Mouse (Mus musculus): ENCODE results near the gene Rassf8.
A peak's percentile ranks its signal among the peaks of the same experiment; 100 is the strongest.

The Rassf8 gene

DNA sequence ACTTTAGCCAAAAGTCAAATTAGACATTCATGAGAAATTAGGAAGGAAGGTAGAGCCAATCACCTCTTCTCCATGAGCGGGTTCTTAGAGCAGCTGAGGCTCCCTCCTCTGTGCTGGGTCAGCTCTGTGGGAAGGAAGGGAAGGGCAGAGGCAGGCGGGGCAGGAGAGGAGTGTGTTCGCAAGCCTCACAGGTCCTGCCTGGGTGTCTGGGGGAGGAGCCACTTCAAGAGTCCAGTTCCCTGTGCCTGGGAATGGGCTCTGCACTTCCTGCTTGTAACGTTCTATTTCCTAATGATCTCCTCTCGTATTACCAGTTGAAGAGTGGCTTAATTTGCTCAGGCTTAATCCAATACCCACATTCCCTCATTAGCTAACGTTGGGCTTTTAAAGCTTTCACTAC lies 32.8 kb downstream of the Rassf8 start:
- DNase-seq = peak; percentile 47

DNA sequence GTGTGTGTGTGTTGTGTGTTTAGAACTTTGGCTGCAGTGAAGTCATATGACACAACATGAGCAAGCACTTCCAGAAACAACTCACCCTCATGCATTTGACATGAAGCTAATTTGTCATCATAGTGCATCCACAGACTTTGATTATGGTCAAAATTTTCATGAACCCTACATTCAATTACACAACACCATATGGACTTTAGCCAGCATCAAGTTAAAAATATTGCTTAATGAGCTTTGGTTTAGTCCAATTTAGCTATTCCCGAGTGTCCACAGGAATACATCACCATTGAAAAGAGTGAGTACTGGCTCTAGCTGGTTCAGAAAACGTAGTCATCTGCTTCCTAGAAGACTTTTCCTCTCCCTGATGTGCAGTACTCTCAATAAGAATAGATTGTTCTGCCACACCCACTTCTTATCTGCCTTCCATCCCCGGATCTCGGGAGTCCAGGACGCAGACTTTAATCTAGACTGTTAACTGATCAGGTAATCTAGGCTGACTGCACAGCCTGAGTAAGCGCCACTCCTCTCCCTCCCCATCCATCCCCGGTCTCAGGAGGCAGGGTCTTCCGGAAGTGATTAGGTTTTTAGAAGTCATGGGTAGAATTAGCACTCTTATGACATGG lies 33.7 kb downstream of the Rassf8 start:
- DNase-seq = no peak

- DNase-seq = no peak
Measured at GRCm38 (mm10) chr6:145781256-145781655, 34.7 kb downstream of the Rassf8 start.

- no peak for DNase-seq
Measured at GRCm38 (mm10) chr6:145781966-145782365, 35.4 kb downstream of the Rassf8 start.

DNA sequence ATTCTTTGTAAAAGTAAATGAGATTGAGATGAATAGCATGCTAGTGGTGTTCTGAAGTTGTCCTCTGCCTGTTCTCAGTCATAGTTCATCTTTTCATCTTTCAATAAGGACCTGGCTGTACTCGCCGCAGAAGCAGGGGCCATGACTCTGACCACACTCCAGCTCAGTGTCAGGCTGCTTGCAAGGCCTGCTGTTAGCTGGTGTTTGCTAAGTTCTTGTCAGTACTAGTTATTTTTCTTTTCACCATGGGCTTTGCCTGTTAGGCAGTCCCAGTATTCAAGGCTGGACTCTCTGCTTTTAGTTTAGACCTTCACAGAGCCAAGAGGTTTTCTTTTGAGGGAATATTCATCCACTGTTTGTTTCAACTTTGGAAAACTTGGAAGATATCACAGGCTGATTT lies 40.8 kb downstream of the Rassf8 start:
- DNase-seq = no peak

- no peak for DNase-seq
Measured at GRCm38 (mm10) chr6:145789738-145790137, 43.2 kb downstream of the Rassf8 start.

- no peak for DNase-seq
Measured at GRCm38 (mm10) chr6:145792373-145792772, 45.8 kb downstream of the Rassf8 start.

GRCm38 (mm10) chr6:145793109-145793593 lies 46.6 kb downstream of the Rassf8 start:
- DNase-seq = peak; percentile 67

GRCm38 (mm10) chr6:145794671-145795070 lies 48.1 kb downstream of the Rassf8 start:
- DNase-seq = no peak

DNA sequence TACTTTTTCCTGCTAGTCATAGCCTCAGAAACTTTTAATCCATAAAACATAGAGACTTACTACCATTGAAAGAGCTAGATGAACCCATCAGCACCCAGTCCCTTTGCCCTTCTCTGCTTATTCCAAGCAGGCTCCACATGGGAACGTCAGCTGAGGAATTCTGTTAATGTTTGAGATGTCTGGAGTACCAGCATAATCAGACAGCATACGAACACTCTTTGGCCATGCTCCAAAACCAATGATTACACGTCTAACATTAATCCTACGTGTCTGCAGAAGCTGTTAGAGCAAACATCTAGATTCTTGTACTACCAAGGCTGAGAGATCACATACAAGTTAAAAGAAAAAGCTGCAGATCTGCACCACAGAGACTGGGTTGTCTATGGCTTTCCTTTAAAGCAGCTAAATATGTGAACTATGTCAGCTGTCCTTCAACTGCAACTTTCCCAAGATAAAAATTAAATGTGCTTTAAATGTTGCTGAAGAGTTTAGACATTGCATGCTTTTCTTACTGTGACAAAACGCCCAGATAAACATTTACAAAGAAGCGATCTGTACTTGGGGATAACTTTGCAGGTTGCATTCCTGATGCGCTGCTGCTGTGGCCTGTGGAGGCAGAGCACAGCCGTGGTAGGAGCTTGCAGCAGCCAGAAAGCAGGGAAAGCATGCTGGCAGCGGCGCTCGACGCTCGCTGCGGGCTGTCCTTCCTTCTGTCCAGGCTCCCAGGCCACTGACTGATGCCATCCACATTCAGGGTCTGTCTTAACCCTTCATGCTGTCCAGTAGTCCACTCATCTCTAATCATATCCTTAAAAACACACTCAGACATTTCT lies 49.9 kb downstream of the Rassf8 start:
- DNase-seq = no peak

DNA sequence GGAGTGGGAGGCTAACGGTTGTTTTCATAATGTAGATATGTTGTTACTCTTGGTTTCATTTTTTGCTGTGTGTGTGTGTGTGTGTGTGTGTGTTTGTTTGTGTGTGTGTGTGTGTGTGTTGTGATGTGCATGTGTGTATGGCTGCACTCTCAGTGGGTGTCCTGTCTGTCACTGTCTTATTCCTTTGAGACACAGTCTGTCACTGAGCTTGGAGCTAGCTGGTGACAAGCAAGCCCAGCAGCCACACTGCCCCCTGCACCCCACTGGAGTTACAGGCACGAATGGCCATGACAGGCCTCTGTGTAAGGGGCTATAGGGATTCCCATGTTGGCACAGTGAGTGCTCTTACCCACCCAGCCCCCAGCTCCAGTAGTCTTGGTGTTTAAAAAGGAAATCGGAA lies 51.1 kb downstream of the Rassf8 start:
- DNase-seq = no peak

DNA sequence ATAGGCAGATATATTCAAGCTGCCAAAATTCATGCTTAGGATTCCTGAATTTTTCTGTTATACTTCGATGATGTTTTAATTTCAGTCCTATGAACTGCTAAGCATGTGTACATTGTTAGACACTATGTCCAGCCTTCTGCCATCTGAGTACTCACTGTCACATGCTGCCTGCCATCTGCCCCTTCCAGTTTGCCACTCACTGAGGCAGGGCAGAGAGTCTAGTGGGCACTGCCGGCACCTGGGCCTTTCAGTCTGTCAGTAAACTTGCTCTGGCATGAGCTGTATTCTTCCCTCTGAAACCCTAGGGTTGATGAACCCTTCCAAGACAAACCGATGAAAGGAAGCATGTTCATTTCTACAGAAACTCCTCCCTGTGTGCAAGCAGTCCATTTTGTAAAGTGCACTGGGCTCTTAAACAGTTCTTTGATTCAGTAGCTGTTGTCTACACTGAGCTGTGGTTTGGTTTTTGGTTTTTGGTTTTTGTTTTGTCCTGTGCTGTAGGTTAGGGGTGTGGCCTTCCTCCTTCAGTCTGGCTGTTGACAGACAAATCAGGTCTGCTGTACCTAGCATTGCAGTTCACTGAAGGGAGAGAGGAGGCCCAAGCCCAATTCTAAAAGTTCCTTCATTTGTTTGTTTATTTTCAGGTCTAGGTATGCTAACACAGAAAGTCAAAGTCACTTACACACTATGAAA lies 55.4 kb downstream of the Rassf8 start:
- DNase-seq = no peak

- DNase-seq = no peak
Measured at GRCm38 (mm10) chr6:145802881-145803280, 56.3 kb downstream of the Rassf8 start.

DNA sequence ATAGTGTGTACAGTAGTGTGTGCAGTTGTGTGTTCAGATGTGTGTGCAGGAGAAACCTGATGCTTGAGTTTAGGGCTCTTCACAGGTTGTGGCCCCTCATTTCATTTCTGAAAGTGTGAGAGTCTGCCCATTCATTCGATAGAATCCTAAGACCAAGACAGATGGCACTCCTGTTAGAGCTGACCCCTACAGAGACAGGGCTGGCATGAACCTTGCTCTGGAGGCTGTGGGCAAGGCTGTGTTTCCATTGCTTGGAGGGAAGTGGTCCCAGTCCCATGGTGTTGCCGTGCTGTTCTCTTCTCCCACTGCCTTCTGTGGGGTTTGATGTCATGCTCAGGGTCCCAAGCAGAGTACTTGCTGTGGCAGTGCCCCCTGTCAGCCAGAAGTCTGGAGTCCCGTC lies 57.7 kb downstream of the Rassf8 start:
- no peak for DNase-seq

- DNase-seq = no peak
Measured at GRCm38 (mm10) chr6:145806784-145807183, 60.2 kb downstream of the Rassf8 start.

- no peak for DNase-seq
Measured at GRCm38 (mm10) chr6:145807929-145808328, 61.4 kb downstream of the Rassf8 start.

DNA sequence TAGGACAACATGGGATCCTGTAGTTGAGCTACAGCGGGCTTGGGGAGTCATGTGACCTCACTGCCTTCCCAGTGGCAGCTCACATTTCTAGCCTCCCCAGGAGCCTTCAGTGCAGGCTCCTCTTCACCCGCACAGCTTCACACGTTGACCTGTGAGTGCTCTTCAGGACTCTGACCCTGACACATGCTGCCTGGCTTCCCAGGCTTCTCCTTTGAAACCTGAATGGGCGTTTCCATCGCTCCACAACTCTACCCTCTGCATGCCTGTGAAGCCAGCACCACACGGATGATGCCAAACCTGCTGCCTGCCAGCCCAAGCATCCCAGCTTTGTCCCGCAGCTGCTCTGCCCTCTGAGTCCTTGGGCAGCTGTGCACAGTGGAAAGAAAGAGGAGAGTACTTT lies 63.0 kb downstream of the Rassf8 start:
- no peak for DNase-seq

GRCm38 (mm10) chr6:145810015-145810414 lies 63.5 kb downstream of the Rassf8 start:
- no peak for DNase-seq

DNA sequence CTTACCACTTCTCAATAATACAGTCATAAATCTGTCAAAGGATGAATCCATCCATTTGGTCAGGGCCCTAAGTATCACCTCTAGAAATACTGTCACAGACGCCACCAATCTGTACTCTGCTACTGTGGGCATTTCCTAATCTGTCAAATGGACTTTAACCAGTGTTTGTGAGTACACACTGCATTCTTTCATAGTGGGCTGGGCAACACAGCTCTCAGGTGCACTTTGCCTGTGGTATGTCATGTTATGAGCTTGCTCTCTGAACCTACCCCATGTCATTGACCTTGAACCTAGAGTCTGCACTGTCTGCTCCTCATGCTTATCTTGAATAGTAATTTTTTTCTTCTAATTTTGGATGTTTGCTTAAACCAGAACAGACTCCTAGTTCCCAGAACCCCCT lies 64.6 kb downstream of the Rassf8 start:
- DNase-seq = no peak

- DNase-seq = peak; percentile 53
Measured at GRCm38 (mm10) chr6:145815200-145815599, 68.7 kb downstream of the Rassf8 start.

DNA sequence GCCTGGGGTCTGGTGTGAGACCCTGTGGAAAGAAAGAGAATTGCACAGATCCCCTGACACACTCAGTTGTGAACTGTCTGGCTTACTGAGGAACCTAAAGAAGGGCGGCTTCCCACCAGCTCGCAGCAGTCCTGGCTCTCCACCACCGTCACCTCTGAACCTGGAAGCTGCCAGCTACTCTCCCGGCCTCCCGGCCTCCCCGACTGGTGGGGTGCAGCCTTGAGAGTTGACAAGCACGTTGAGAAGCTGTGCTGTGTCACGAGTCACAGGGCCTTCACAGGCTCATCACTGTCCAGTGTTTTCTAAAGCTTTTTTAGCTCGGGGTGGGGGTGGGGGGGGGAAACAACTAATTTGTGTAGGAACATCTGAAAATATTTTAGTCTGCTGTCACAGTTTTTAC lies 72.6 kb downstream of the Rassf8 start:
- no peak for DNase-seq

DNA sequence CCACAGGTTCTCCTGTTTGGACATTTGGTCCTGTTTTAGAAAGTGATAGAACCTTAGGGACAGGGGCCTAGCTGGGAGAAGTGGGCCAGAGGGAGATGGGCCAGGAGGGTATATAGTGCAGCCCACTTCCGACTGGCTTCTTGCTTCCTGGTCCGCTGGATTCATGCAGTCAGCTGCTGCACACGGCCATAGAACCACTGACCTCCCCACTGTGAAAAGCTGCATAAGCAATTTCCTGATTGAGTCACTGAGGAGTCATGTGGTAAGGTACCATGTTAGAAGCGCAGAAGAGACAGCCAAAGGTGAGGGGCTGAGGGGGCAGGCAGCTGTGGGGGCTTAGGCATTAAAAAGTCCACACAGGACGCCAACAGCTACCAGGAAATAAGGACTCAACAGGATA lies 75.7 kb downstream of the Rassf8 start:
- no peak for DNase-seq

DNA sequence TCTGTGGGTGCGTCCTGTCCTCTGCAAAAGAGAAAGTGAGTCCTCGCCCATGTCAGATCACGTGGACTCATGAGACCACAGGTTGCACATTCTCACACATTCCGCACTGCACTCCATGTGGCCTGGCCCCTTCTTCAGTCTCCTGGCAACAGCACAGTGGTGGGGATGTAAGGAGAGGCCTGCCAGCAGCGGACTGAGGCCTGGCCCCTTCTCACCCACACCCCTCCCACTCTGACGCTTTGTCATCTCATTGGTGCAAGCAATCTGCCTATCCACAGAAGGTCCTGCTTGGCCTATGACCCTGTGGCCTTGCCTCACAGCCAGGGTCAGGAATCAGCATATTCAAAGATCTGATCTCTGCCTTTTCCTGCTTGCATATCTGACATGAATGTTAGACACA lies 76.6 kb downstream of the Rassf8 start:
- no peak for DNase-seq

Measured in kidney, postnatal 10 days (tissue).